Mouse (Mus musculus): ENCODE measurements around the gene Gna15. TPM values are rescaled to one million over a fixed set of nuclear protein-coding genes. Genes with fewer than 3 reads are reported as not detected.
A peak's percentile ranks its signal among the peaks of the same experiment; 100 is the strongest.

The Gna15 gene
- total RNA-seq, 2 experiments from 2014 or later, result 1.4 to 1.5 TPM

GRCm38 (mm10) chr10:81467670-81468235 is 56.3 kb downstream of the Gna15 start:
- no peak for DNase-seq

GRCm38 (mm10) chr10:81466881-81467280 is 57.1 kb downstream of the Gna15 start:
- DNase-seq, result no peak

GRCm38 (mm10) chr10:81466066-81466465 is 58.0 kb downstream of the Gna15 start:
- DNase-seq, result no peak

GRCm38 (mm10) chr10:81465265-81465645 is 58.8 kb downstream of the Gna15 start:
- no peak for DNase-seq

- DNase-seq, result peak; percentile 16 to 38
Observed at GRCm38 (mm10) chr10:81464405-81465264, 59.4 kb downstream of the Gna15 start.

GRCm38 (mm10) chr10:81463531-81463930 is 60.5 kb downstream of the Gna15 start:
- DNase-seq, result no peak

- no peak for DNase-seq
Observed at GRCm38 (mm10) chr10:81462917-81463316, 61.1 kb downstream of the Gna15 start.

- DNase-seq, result no peak
Observed at GRCm38 (mm10) chr10:81462415-81462804, 61.6 kb downstream of the Gna15 start.

GRCm38 (mm10) chr10:81461673-81462414 is 62.2 kb downstream of the Gna15 start:
- no peak for DNase-seq

- DNase-seq, result no peak
Observed at GRCm38 (mm10) chr10:81460951-81461350, 63.1 kb downstream of the Gna15 start.

GRCm38 (mm10) chr10:81460471-81460870 is 63.6 kb downstream of the Gna15 start:
- DNase-seq, result no peak

GRCm38 (mm10) chr10:81459399-81459798 is 64.6 kb downstream of the Gna15 start:
- DNase-seq, result no peak

GRCm38 (mm10) chr10:81458267-81458666 is 65.8 kb downstream of the Gna15 start:
- DNase-seq, result no peak

- no peak for DNase-seq
Observed at GRCm38 (mm10) chr10:81457624-81458023, 66.4 kb downstream of the Gna15 start.

GRCm38 (mm10) chr10:81456983-81457563 is 67.0 kb downstream of the Gna15 start:
- DNase-seq, result no peak

GRCm38 (mm10) chr10:81455181-81455895 is 68.7 kb downstream of the Gna15 start, which contains the start of gene Nfic:
Nfic (minus strand) TSS chr10:81455635.
- no peak for DNase-seq

- DNase-seq, result no peak
Observed at GRCm38 (mm10) chr10:81454106-81454505, 69.9 kb downstream of the Gna15 start.

GRCm38 (mm10) chr10:81452947-81453288 is 71.1 kb downstream of the Gna15 start:
- no peak for DNase-seq
